Mouse (Mus musculus): Measurements from ENCODE around the gene Mcl1.

DNA sequence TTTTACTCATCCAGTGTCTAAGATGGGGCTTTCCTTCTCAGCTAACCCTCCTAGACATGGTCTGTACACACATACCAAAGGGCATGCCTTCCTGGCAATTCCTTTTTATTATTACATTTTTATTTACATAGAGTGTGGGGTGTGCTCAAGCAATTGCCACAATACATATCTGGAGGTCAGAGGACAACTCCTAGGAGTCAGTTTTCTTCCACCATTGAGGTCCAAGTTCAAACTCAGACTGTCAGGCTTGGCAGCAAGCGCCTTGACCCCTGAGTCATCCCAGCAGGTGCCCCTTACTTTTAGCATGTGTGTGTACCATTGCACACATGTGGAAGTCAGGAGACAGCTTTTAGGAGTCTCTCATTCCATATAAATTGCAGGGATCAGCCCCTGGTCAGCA, 44.6 kb upstream of the Mcl1 start:
- TF ChIP-seq EP300 (IDR thresholded peaks at IDR 0.05; ENCODE audit: insufficient read depth, low read depth, low read length) (no peak), CTCF (IDR thresholded peaks at IDR 0.05) (no peak), POLR2A (IDR thresholded peaks at IDR 0.05; ENCODE audit: insufficient read depth, low read depth, low read length) (no peak)

Measured in heart, adult 2 months (tissue).